Mouse (Mus musculus) heart, embryonic 14.5 days (tissue): ENCODE data around the gene Stk11. TPM values are rescaled to one million over a fixed set of nuclear protein-coding genes. Genes with fewer than 3 reads are reported as not detected.

ENCODE experiments used
- ATAC-seq: fragments of 200-750 bp; cut with Nextera tagmentation; 2 replicates; pipeline ENCODE4 v1.8.0; 2017; ENCODE audit warnings: low read depth, moderate TSS enrichment; ENCODE audit not compliant: insufficient number of reproducible peaks, insufficient read depth, low FRiP score
- H3K27ac ChIP-seq, 2 experiments: fragments of 200-500 bp in 1 of 2; fragments of 300-500 bp in 1 of 2; sonication (generic) in 1 of 2; replicated peaks in 1 of 2; 2 replicates each; pipeline ENCODE4 v1.5.1; 2012 to 2014; ENCODE audit warnings: low read depth in 2 of 2, low read length in 2 of 2, control low read depth in 1 of 2, mild to moderate bottlenecking in 1 of 2, mixed read lengths in 1 of 2; ENCODE audit not compliant: control insufficient read depth in 1 of 2, insufficient read depth in 1 of 2
- H3K27me3 ChIP-seq: fragments of 300-500 bp; sonication (generic); 2 replicates; pipeline ENCODE4 v1.6.1; 2014; ENCODE audit warnings: mild to moderate bottlenecking, low read length, control low read depth; ENCODE audit not compliant: control insufficient read depth, insufficient read depth
- H3K36me3 ChIP-seq: fragments of 300-500 bp; sonication (generic); 2 replicates; pipeline ENCODE4 v1.6.1; 2014; ENCODE audit warnings: mild to moderate bottlenecking, control low read depth, low read length, mixed read lengths; ENCODE audit not compliant: control insufficient read depth, insufficient read depth
- H3K4me1 ChIP-seq, 2 experiments: fragments of 200-500 bp in 1 of 2; fragments of 300-500 bp in 1 of 2; sonication (generic) in 1 of 2; 2 replicates each; pipeline ENCODE4 v1.6.1; 2012 to 2014; ENCODE audit warnings: low read length in 2 of 2, control low read depth in 1 of 2, mixed read lengths in 1 of 2; ENCODE audit not compliant: control insufficient read depth in 2 of 2, insufficient read depth in 2 of 2
- H3K4me2 ChIP-seq: fragments of 300-500 bp; sonication (generic); 2 replicates; pipeline ENCODE4 v1.6.1; 2014; ENCODE audit warnings: mild to moderate bottlenecking, low read length
- H3K4me3 ChIP-seq, 2 experiments: fragments of 200-500 bp in 1 of 2; fragments of 300-500 bp in 1 of 2; sonication (generic) in 1 of 2; 2 replicates each; pipeline ENCODE4 v1.5.1; 2012 to 2014; ENCODE audit warnings: low read length in 2 of 2, mild to moderate bottlenecking in 2 of 2, control low read depth in 1 of 2, low read depth in 1 of 2, moderate library complexity in 1 of 2; ENCODE audit not compliant: control insufficient read depth in 1 of 2, insufficient read depth in 1 of 2
- H3K9ac ChIP-seq: fragments of 300-500 bp; sonication (generic); 2 replicates; pipeline ENCODE4 v1.6.1; 2014; ENCODE audit warnings: mild to moderate bottlenecking, low read length
- H3K9me3 ChIP-seq: fragments of 300-500 bp; sonication (generic); 2 replicates; pipeline ENCODE4 v1.6.1; 2016; ENCODE audit warnings: low read length, control low read depth; ENCODE audit not compliant: control insufficient read depth
- WGBS: fragments of 180-500 bp; shearing (Covaris S2); extraction: QIAGEN DNeasy Blood & Tissue Kit; methylation state at CpG from one replicate; pipeline ENCODE4 v1.1.7; 2014; 5-methylcytosine and 5-hydroxymethylcytosine counted together
- polyA plus RNA-seq: library from polyadenylated mRNA; unstranded; fragments of >200 nt; fragmentation: Nextera tagmentation; extraction: Ambion mirVana; gene quantifications from 2 replicates; pipeline ENCODE4 v1.2.1, GENCODE M21; 2014

The Stk11 gene
- polyA plus RNA-seq, 1 experiment from 2014 or later, result 17.7 TPM

DNA sequence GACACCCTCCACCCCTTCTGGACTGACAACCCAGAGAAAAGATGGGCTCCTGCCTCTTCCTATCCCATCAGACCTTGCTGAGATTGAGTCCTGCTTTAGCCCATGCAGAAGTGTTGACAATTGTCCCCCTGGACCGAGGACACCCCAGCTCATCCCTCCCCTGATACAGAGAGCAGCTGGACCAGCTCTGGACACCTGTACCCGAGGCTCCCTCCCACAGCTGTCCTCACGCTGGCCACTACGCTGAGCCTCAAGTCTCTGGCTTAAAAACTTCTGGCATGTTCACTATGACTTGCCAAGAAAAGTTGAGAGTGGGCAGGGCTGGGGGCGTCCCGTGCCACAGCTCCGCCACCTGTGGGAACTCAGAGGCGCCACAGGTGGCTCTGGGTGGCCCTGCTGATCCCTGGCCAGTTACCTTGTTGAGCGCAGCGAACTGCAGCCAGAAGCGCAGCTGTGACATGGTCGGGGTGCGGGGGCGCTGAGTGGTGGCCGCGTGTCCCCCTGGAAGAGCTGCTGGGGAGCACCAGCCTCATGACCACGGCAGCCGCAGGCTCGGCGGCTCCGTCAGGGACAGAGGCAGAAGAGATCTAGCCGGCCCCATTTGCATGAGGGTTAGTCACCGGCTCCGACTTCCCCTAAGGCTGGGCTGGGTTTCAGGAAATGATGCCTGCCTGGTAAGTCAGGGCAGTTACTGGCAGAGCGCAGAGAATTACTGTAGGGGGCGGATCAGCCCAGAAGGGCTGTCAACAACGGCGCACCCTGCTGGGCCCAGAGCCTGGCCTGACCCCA is 40.6 kb upstream of the Stk11 start:
- H3K9me3 ChIP-seq, result no peaks in the 10 kb centered on the region
- WGBS, result 15% methylated on average over 28 of the region's 28 CpGs
- ATAC-seq, result peak; percentile 33; the same call in 1 of the 2 replicates
- peak overlapping the region; percentile 64 for H3K4me2 ChIP-seq
- peaks cover 37 to 42% of the 10 kb centered on the region in 2 experiments for H3K4me1 ChIP-seq
- peak overlapping the region; percentile 1 to 27 for H3K4me3 ChIP-seq
- peaks cover 17% of the 10 kb centered on the region for H3K36me3 ChIP-seq
- peak overlapping the region in 1 of 2 experiments; percentile 45; a peak in 1 of 4 replicates for H3K27ac ChIP-seq
- H3K9ac ChIP-seq, result peak overlapping the region; percentile 57
- H3K27me3 ChIP-seq, result no peaks in the 10 kb centered on the region

DNA sequence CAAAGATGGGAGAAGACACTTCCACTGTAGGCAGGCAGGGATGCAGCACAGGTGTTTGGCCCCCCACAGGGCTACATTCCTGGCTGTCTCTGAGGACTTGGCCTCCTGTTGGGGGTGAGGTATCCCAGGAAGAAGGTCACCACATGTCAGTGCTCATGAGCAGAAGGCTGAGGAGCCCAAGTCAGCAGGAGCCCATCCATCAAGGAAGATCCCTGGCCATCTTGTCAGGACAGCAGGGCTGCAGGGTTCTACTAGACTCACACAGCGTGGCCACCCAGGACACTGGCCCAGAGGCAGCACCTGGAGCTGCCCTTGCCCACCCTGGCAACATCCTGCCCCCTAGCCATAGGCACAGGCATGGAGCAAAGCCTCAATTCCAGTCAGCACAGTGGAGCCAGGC is 39.7 kb upstream of the Stk11 start:
- H3K4me2 ChIP-seq, result no peak overlapping the region
- H3K36me3 ChIP-seq, result peaks cover 26% of the 10 kb centered on the region
- no peak overlapping the region for H3K4me3 ChIP-seq
- WGBS, result 56% methylated on average over 1 of the region's 1 CpGs
- no peak for ATAC-seq
- no peak overlapping the region for H3K27ac ChIP-seq
- H3K27me3 ChIP-seq, result no peaks in the 10 kb centered on the region
- H3K9me3 ChIP-seq, result no peaks in the 10 kb centered on the region
- peaks cover 32 to 38% of the 10 kb centered on the region in 2 experiments for H3K4me1 ChIP-seq
- no peak overlapping the region for H3K9ac ChIP-seq

DNA sequence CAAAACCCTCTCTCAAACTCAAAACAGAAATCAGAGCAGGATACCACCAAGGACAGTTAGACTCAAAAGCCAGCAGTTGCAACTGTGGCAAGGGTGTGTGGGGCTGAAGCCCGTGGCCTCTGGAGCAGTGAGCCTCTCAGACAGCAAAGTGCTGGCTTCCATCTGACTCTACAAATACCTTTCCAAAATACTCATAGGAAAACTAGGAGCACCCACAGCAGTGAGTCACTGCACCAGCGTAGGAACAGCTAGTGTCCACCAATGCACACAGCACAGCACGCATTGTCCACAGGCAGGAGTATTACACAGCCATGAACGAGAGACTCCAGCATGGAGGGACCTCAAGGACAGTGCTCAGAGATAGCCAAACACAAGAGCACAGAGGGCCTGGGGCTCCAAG is 39.2 kb upstream of the Stk11 start:
- H3K27me3 ChIP-seq, result no peaks in the 10 kb centered on the region
- ATAC-seq, result no peak
- H3K9me3 ChIP-seq, result no peaks in the 10 kb centered on the region
- 95% methylated on average over 4 of the region's 4 CpGs for WGBS
- peaks cover 31% of the 10 kb centered on the region for H3K36me3 ChIP-seq
- H3K4me1 ChIP-seq, result peaks cover 28 to 34% of the 10 kb centered on the region in 2 experiments
- no peak overlapping the region for H3K4me2 ChIP-seq
- no peak overlapping the region for H3K4me3 ChIP-seq
- no peak overlapping the region for H3K27ac ChIP-seq
- H3K9ac ChIP-seq, result no peak overlapping the region

DNA sequence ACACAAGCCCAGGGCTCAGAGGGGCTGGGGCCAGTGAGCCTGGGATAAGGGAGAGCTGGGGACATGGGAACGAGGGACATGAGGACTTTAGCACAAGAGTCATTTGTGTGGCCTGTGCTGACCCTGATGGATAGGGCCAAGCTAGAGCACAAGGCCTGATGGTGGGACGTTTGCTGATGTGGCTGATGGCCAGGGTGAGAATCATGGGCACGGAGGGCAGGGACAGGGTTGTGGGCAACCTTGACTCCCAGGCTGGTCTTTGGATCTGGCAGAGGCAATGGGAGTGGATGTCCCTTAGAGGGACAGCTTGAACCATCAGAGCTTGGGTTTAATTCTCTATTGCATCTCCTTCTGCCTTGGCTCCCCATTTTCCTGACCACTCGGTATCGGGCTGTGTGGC is 38.3 kb upstream of the Stk11 start:
- no peak for ATAC-seq
- H3K9ac ChIP-seq, result no peak overlapping the region
- no peaks in the 10 kb centered on the region for H3K9me3 ChIP-seq
- H3K27me3 ChIP-seq, result no peaks in the 10 kb centered on the region
- H3K4me1 ChIP-seq, result peaks cover 20 to 24% of the 10 kb centered on the region in 2 experiments
- WGBS, result 89% methylated on average over 5 of the region's 5 CpGs
- H3K4me2 ChIP-seq, result no peak overlapping the region
- H3K4me3 ChIP-seq, result no peak overlapping the region
- no peak overlapping the region for H3K27ac ChIP-seq
- peaks cover 35% of the 10 kb centered on the region for H3K36me3 ChIP-seq

DNA sequence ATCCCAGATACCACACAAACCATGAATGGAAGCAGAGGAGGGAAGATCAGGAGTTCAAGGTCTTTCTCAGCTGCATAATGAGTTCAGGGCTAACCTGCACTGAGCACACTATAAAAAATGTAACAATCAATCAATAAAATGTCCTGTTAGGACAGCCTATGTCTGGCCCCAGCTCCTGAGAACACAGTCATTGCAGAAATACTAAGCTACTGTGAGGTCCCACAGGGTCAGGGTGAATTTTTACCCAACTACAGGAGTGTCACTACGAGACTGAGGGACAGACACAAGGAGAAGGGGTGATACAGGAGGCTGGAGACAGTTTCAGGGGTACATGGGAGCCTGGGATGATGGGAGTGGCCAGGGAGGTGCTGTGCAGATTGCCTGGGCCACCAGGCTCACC is 37.2 kb upstream of the Stk11 start:
- no peak overlapping the region for H3K4me2 ChIP-seq
- H3K27me3 ChIP-seq, result no peaks in the 10 kb centered on the region
- peaks cover 46% of the 10 kb centered on the region for H3K36me3 ChIP-seq
- no peak for ATAC-seq
- WGBS, result 100% methylated on average over 1 of the region's 1 CpGs
- no peak overlapping the region for H3K4me3 ChIP-seq
- no peaks in the 10 kb centered on the region for H3K9me3 ChIP-seq
- H3K4me1 ChIP-seq, result peaks cover 11 to 16% of the 10 kb centered on the region in 2 experiments; a peak in 3 of 4 replicates
- H3K27ac ChIP-seq, result no peak overlapping the region
- no peak overlapping the region for H3K9ac ChIP-seq

DNA sequence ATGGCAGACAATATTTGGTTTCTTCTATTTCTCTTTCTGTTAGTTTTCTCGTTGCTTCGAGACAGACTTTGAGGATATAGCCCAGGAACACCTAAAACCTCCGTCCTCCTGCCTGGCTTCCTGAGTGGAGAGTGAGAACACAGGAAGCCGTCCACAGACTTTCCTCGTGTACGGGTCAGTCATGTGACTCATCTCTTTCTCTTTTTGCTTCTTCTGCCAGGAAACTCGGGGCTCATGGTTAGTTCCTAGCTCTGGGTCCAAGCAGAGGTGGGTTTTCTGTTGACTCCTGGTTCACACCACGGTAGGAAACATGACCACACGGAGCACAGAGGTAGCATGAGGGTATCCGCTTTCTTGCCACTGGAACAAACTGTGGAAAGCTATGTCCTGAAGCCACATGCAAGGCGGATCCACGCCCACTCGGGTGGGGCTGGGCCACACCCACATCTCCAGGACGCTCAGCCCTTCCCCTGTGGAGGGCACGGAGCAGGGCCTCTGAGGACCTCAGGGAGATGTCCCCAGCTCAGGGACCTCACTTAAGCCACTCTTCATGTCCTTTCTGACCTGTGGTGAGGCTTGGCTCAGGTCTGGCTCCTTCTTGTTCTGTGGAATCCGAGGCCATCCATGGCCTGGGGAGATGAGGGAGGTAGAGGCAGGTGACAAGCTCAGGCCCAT is 35.1 kb upstream of the Stk11 start:
- no peak for ATAC-seq
- H3K4me1 ChIP-seq, result peaks cover 16 to 21% of the 10 kb centered on the region in 2 experiments
- H3K27ac ChIP-seq, result no peak overlapping the region
- H3K36me3 ChIP-seq, result peaks cover 58% of the 10 kb centered on the region
- 71% methylated on average over 16 of the region's 16 CpGs for WGBS
- no peaks in the 10 kb centered on the region for H3K9me3 ChIP-seq
- H3K4me3 ChIP-seq, result no peak overlapping the region
- H3K27me3 ChIP-seq, result no peaks in the 10 kb centered on the region
- H3K9ac ChIP-seq, result no peak overlapping the region
- H3K4me2 ChIP-seq, result no peak overlapping the region

DNA sequence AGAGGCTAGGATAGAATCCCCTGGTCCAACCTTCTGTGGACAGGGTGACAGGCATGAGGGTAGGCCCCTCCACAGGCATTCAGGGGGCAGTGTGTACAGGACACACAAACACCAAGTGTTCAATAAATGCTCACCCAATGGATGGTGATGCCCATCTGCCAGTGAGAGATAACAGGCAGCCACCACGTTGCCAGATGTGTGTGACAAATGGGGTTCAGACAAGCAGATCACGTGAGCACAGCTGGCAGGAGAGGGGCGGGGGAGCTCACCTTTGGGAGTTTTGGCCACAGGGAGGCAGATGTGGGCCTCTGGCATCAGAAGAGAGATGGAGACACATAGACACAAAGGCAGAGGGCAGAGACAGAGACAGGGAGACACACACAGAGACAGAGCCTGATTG is 34.5 kb upstream of the Stk11 start:
- Histone ChIP-seq H3K4me1 (peaks cover 14 to 19% of the 10 kb centered on the region in 2 experiments), H3K9me3 (no peaks in the 10 kb centered on the region), H3K36me3 (peaks cover 59% of the 10 kb centered on the region), H3K4me2 (no peak overlapping the region), H3K9ac (no peak overlapping the region), H3K27ac (no peak overlapping the region), H3K4me3 (no peak overlapping the region), H3K27me3 (no peaks in the 10 kb centered on the region)
- ATAC-seq, result no peak
- 77% methylated on average over 3 of the region's 3 CpGs for WGBS
